Mouse (Mus musculus) liver, embryonic 14 days (tissue): Measurements from ENCODE around the gene Herc6. TPM values are rescaled to one million over a fixed set of nuclear protein-coding genes. Genes with fewer than 3 reads are reported as not detected.

Experiments used
- polyA plus RNA-seq: library from polyadenylated mRNA; depleted of rRNA; stranded (reverse); fragments of >200 nt; gene quantifications from 2 replicates; pipeline ENCODE4 v1.2.3, GENCODE M21; 2012; rRNA removed

Herc6 gene
- 2.3 and 3.3 TPM in 2 replicates for polyA plus RNA-seq

DNA sequence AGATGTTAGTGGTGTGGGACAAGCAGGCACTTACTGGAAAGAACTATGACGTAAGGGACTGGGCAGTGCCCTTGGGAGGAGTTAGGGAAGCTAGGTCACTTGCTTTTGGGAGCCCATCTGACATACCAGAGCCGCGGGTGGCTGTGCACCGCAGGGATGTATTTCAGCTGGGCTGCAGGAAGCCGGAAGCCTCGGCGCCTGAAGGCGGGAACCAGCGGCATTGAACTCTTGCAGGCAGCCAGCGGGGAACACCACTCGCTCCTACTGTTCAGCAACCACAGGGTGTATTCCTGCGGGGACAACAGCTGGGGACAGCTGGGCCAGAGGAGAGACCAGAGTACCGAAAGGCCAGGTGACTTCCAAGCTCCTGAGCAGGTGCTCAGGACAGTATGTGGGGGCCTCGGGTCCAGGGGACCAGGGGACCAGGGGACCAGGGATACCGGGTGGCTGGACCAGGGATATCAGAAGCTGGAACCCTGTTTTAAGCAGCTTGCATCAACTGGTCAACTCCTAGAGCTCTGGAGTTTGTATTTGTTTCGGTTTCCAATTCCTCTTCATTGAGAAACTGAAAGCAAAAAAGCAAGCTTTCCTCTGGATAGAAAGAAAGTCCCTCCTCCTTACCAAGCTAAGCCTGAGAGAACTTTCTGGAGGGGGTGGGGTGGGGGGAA is at the start of gene Herc6:
Gene Herc6, plus strand, starts transcription at position 120 of the 668 bp plus-strand sequence.

DNA sequence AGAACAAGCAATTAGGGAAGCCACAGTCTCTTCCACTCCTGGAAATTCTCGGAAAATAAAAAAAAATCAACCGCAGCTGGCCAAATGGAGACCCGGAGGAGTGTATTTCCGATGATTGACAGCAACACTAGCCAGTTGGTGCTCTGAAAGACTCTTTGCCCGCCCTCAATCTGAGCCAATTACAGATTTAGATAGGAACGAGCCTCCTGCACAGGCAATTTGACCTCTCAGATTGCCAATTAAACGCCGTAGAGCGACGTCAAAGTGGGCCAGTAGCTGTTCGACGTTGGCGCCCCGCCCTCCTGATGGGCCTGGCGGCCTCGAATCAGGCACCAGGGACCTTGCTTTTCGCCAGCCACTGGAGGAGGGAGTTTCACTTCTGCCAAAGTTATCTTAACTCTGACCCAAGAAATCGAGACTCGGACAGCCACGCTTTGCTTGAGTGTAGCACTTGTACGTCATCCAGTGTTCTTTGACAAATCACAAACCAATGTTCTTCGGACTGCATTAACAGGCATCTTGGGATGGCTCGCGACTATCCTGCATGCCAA is 45.3 kb upstream of the Herc6 start, which contains the start of gene Ppm1k:
Gene Ppm1k, minus strand, starts transcription at position 83 of the 551 bp plus-strand sequence.

DNA sequence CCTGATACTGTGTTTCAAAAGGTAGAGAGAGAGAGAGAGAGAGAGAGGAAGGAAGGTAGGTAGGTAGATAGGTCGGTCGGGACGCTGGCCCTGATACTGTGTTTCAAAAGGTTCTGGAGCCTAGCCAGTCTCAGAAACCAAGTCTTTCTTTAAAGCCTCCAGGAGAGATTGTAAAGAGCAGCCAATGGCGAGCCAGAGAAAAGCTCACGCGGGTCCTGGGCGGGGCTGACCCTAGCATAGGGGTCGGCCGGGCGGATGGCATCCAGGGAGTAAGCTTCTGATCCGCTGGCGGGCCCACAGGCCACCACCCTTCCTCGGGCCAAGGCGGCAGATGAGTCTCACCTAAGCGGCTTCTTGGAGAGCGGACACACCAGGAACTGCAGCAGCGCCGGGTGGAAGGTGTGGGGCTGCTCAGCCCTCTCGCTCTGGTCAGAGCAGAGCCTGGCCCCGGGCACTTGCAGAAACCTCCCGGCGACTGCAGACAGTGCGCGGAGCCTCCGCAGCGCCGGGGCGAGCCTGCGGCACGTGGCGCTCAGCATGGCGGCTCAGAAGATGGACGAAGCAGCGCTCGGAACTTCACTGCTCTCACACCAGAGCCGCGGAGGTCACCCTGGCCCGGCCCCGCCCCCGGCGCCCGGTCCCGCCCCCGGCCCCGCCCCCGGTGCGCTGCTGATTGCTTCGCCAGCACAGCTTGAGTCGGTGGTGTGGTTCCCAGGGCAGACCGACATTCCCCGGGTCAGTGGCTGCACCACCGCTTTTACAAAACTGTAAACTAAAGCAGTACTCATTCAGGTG is 110.9 kb downstream of the Herc6 start, which contains the start of gene Pyurf:
Gene Pyurf, minus strand, starts transcription at position 612 of the 795 bp plus-strand sequence.

DNA sequence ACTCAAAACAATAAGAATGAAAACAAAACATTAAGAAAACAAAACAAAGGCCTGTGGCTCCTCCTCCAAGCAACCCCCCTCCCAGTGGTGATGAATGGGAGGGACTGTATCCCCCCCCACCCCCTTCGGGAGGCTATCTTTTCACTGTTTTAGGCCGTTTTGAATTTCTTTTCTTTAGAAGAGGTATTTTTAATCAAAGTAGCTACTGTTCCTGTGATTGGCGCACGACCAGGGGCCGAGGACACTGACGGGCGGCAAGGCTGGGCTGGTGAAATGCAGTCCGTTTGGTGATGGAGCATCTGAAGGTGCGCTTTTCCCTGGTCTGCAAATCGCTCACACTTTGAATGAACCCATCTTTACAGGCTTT is 121.6 kb downstream of the Herc6 start, which contains the start of gene Lancl2:
Gene Lancl2, plus strand, starts transcription at position 165 of the 367 bp plus-strand sequence.

Other genes with a start within 250 kb of the Herc6 start
- gene Vmn1r17, start 217.3 kb upstream of the Herc6 start, polyA plus RNA-seq, result not detected in 2 replicates
- gene Vmn1r18, start 185.2 kb upstream of the Herc6 start, polyA plus RNA-seq, result not detected in 2 replicates
- not detected in 2 replicates for gene Vmn1r19, start 177.2 kb upstream of the Herc6 start, polyA plus RNA-seq
- gene Vmn1r20, start 152.1 kb upstream of the Herc6 start, polyA plus RNA-seq, result not detected in 2 replicates
- gene Ppm1k, start 45.5 kb upstream of the Herc6 start, polyA plus RNA-seq, result 2.2 and 2.4 TPM in 2 replicates
- 4.4 and 4.9 TPM in 2 replicates for gene Pyurf, start 111.1 kb downstream of the Herc6 start, polyA plus RNA-seq
- 7.6 and 8.7 TPM in 2 replicates for gene Lancl2, start 121.5 kb downstream of the Herc6 start, polyA plus RNA-seq
- gene Vopp1, start 244.2 kb downstream of the Herc6 start, polyA plus RNA-seq, result 27.7 and 33.2 TPM in 2 replicates